Mouse (Mus musculus) forebrain, embryonic 13.5 days (tissue): ENCODE measurements around the gene Dot1l. TPM values are rescaled to one million over a fixed set of nuclear protein-coding genes. Genes with fewer than 3 reads are reported as not detected.

Experiments
- ATAC-seq: fragments of 200-750 bp; cut with Nextera tagmentation; 2 replicates; pipeline ENCODE4 v1.8.0; 2017
- H3K27ac ChIP-seq: fragments of 300-500 bp; sonication (generic); 2 replicates; pipeline ENCODE4 v1.5.1; 2015; ENCODE audit warnings: inconsistent platforms, mild to moderate bottlenecking, moderate library complexity
- H3K27me3 ChIP-seq: fragments of 300-500 bp; sonication (generic); 2 replicates; pipeline ENCODE4 v1.6.1; 2015; ENCODE audit warnings: mild to moderate bottlenecking, inconsistent platforms
- H3K36me3 ChIP-seq: fragments of 300-500 bp; sonication (generic); 2 replicates; pipeline ENCODE4 v1.6.1; 2015; ENCODE audit warnings: mild to moderate bottlenecking, inconsistent platforms; ENCODE audit not compliant: poor library complexity, severe bottlenecking
- H3K4me1 ChIP-seq: fragments of 300-500 bp; sonication (generic); 2 replicates; pipeline ENCODE4 v1.6.1; 2015; ENCODE audit warnings: inconsistent platforms
- H3K4me2 ChIP-seq: fragments of 300-500 bp; sonication (generic); 2 replicates; pipeline ENCODE4 v1.6.1; 2015; ENCODE audit warnings: inconsistent platforms, mild to moderate bottlenecking, moderate library complexity
- H3K4me3 ChIP-seq: fragments of 300-500 bp; sonication (generic); 2 replicates; pipeline ENCODE4 v1.5.1; 2015; ENCODE audit warnings: mild to moderate bottlenecking, inconsistent platforms
- H3K9ac ChIP-seq: fragments of 300-500 bp; sonication (generic); 2 replicates; pipeline ENCODE4 v1.6.1; 2015; ENCODE audit warnings: mild to moderate bottlenecking, inconsistent platforms
- H3K9me3 ChIP-seq: fragments of 300-500 bp; sonication (generic); replicated peaks from 2 replicates; pipeline ENCODE4 v1.6.1; 2016; ENCODE audit warnings: inconsistent platforms
- WGBS: fragments of 180-500 bp; shearing (Covaris S2); methylation state at CpG from one replicate; pipeline ENCODE4 v1.1.7; 2015; 5-methylcytosine and 5-hydroxymethylcytosine counted together
- polyA plus RNA-seq: library from polyadenylated mRNA; unstranded; fragments of >200 nt; fragmentation: Nextera tagmentation; extraction: Ambion mirVana; gene quantifications from 2 replicates; pipeline ENCODE4 v1.2.1, GENCODE M21; 2015

Gene Dot1l
- polyA plus RNA-seq, 1 experiment from 2014 or later = 19.9 TPM

GRCm38 (mm10) chr10:80829359-80830278, 74.6 kb downstream of the Dot1l start:
- ATAC-seq = no peak
- H3K4me2 ChIP-seq = no peak overlapping the region

DNA sequence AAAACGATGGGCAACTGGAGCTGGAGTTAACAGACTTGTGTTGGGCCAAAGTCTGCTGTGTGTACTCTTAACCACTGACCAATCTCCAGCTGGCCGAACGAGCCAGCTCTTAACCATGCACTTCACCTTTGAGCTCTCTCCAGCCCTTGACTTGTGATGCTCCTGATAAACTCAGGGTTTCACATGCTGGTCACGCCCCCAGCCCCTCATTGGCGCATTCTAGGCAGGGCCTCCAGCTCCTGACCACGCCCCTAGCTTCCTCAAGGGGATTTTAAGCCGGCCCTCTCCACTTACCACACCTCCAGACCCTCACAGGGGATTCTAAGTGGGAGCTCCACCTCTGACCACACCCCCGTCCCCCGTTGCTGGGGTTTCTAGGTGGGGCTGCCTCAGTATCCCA, 76.1 kb downstream of the Dot1l start:
- no peak overlapping the region for H3K9ac ChIP-seq
- WGBS = 3% methylated on average over 9 of the region's 9 CpGs
- no peak overlapping the region for H3K27ac ChIP-seq
- peaks cover 35% of the 10 kb centered on the region for H3K36me3 ChIP-seq
- H3K4me2 ChIP-seq = no peak overlapping the region
- no peaks in the 10 kb centered on the region for H3K9me3 ChIP-seq
- peaks cover 28% of the 10 kb centered on the region for H3K27me3 ChIP-seq
- H3K4me3 ChIP-seq = peak overlapping the region; percentile 10; the same call in 1 of the 2 replicates
- peaks cover 45% of the 10 kb centered on the region for H3K4me1 ChIP-seq
- no peak for ATAC-seq

More at GRCm38 (mm10) chr10:80829359-80830278, 74.6 kb downstream of the Dot1l start:
- Histone ChIP-seq H3K9me3 (no peaks in the 10 kb centered on the region), H3K36me3 (peaks cover 32% of the 10 kb centered on the region), H3K4me3 (no peak overlapping the region), H3K9ac (no peak overlapping the region), H3K27ac (no peak overlapping the region; the same call in 1 of the 2 replicates), H3K4me1 (peaks cover 42% of the 10 kb centered on the region), H3K27me3 (peaks cover 13% of the 10 kb centered on the region)
- 60% methylated on average over 1 of the region's 1 CpGs for WGBS

DNA sequence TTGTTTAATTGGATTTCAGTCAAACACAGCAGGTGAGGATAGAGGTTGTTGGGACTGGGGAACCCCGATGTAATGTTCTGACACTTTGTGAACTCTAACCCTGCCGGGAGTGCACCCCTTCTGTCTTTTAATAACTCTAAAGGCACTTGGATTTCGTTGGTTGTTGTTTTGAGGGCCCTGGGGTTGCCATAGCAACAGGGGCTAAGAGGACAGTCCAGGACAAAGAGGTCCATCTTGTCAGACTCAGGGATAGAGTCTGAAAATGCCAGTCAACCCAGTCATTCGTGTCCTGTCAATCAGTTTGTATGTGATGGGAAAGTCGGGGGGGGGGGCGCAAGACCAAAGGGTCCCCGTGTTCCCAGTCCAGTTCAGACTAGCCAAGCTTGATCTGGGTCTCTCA, 77.8 kb downstream of the Dot1l start:
- Histone ChIP-seq H3K27me3 (peaks cover 29% of the 10 kb centered on the region), H3K4me3 (no peak overlapping the region), H3K27ac (no peak overlapping the region), H3K4me1 (peaks cover 40% of the 10 kb centered on the region), H3K36me3 (peaks cover 35% of the 10 kb centered on the region), H3K9ac (no peak overlapping the region), H3K4me2 (no peak overlapping the region), H3K9me3 (no peaks in the 10 kb centered on the region)
- WGBS = 51% methylated on average over 7 of the region's 7 CpGs
- ATAC-seq = no peak

DNA sequence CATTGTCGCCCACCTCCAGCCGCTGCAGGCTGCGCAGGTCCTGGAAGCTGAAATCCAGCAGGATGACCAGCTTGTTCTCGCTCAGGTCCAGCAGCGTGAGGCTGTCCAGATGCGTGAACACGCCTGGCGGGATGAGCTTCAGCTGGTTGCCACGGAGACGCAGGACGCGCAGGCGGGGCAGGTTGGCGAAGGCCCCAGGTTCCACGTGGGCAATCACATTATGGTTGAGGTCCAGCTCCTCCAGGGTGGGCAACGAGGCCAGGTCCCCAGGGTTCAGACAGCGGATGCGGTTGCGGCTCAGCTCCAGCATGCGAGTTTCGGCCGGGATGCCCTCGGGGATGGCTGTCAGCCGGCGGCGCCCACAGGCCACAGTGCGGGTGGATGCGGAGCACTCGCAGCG, 80.6 kb downstream of the Dot1l start:
- ATAC-seq = no peak
- 61% methylated on average over 30 of the region's 30 CpGs for WGBS
- Histone ChIP-seq H3K27me3 (peaks cover 29% of the 10 kb centered on the region), H3K36me3 (peaks cover 10% of the 10 kb centered on the region), H3K4me2 (no peak overlapping the region), H3K4me1 (peaks cover 15% of the 10 kb centered on the region), H3K4me3 (no peak overlapping the region), H3K9me3 (no peaks in the 10 kb centered on the region), H3K27ac (no peak overlapping the region), H3K9ac (no peak overlapping the region; the same call in 1 of the 2 replicates)

GRCm38 (mm10) chr10:80836949-80837379, 82.0 kb downstream of the Dot1l start:
- Histone ChIP-seq H3K4me2 (no peak overlapping the region), H3K9ac (no peak overlapping the region), H3K4me1 (0 out of 2 replicates have a peak, but pooled peaks cover 7% of the 10 kb centered on the region), H3K27me3 (peaks cover 30% of the 10 kb centered on the region), H3K9me3 (no peaks in the 10 kb centered on the region), H3K36me3 (0 out of 2 replicates have a peak, but pooled peaks cover 3% of the 10 kb centered on the region), H3K4me3 (no peak overlapping the region), H3K27ac (no peak overlapping the region)
- ATAC-seq = peak; percentile 7; the same call in 1 of the 2 replicates
- WGBS = 46% methylated on average over 7 of the region's 7 CpGs

- Histone ChIP-seq H3K4me2 (no peak overlapping the region), H3K27me3 (peaks cover 38% of the 10 kb centered on the region), H3K9ac (no peak overlapping the region), H3K27ac (no peak overlapping the region), H3K4me1 (0 out of 2 replicates have a peak, but pooled peaks cover 7% of the 10 kb centered on the region), H3K36me3 (0 out of 2 replicates have a peak, but pooled peaks cover 3% of the 10 kb centered on the region), H3K9me3 (no peaks in the 10 kb centered on the region), H3K4me3 (no peak overlapping the region)
- 10% methylated on average over 2 of the region's 2 CpGs for WGBS
- no peak for ATAC-seq
Observed at GRCm38 (mm10) chr10:80837827-80838226, 82.8 kb downstream of the Dot1l start.

DNA sequence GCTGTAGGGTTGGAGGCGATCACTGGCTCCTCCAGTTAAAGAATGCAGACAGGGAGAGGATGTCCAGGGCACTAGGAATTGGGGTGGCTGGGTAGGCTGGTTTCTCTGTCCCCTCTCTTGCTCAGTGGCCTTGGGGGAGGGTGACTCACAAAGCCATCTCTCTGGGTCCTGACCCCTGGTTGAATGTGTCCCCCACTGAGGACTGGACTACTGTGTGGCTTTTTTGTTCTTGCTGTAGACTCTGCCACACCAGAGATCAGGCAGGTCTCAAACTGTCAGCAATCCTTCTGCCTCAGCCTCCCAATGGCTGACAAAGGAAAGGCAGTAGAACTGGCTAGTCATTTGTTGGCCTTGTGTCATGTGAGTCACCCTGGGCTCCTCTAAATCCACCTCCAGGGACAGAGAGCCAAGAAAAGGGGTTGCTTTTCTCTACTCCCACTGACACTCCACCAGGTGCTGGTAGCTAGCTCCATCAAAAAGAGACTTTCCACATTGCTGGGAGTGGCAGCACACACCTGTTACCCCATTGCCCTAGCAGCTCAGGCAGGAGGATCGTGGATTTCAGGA, 83.4 kb downstream of the Dot1l start:
- no peak overlapping the region for H3K4me3 ChIP-seq
- H3K4me1 ChIP-seq = peaks cover 11% of the 10 kb centered on the region
- 0 out of 2 replicates have a peak, but pooled peaks cover 3% of the 10 kb centered on the region for H3K36me3 ChIP-seq
- no peaks in the 10 kb centered on the region for H3K9me3 ChIP-seq
- no peak overlapping the region for H3K27ac ChIP-seq
- WGBS = 73% methylated on average over 2 of the region's 2 CpGs
- no peak overlapping the region for H3K9ac ChIP-seq
- no peak for ATAC-seq
- peaks cover 44% of the 10 kb centered on the region for H3K27me3 ChIP-seq
- no peak overlapping the region for H3K4me2 ChIP-seq

GRCm38 (mm10) chr10:80839848-80840247, 84.8 kb downstream of the Dot1l start:
- Histone ChIP-seq H3K36me3 (0 out of 2 replicates have a peak, but pooled peaks cover under 1% of the 10 kb centered on the region), H3K4me3 (no peak overlapping the region), H3K27me3 (peaks cover 44% of the 10 kb centered on the region), H3K9ac (no peak overlapping the region), H3K9me3 (no peaks in the 10 kb centered on the region), H3K4me2 (no peak overlapping the region), H3K4me1 (peaks cover 21% of the 10 kb centered on the region), H3K27ac (no peak overlapping the region)
- WGBS = 68% methylated on average over 6 of the region's 6 CpGs
- ATAC-seq = no peak

DNA sequence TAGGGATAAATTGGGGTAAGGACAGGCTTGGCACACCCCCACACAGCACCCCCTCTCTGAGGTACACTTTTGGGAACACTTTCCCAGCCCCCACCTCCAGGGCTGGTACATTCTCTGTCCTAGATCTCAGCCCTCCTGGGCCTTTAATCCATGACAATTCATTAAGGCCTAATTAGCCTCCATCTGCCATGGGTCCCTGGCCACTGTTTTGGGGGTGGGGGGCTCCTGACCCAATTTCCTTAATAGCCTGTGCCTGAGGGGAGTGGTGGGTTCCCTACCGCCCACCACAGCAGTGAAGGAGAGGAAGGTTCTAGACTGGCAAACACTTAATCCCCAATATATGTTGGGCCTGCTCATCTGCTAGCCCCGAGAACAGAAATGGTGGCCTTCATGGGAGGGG, 86.7 kb downstream of the Dot1l start:
- Histone ChIP-seq H3K27ac (no peak overlapping the region), H3K9me3 (no peaks in the 10 kb centered on the region), H3K36me3 (no peaks in the 10 kb centered on the region), H3K4me1 (peaks cover 15% of the 10 kb centered on the region), H3K4me3 (no peak overlapping the region), H3K9ac (no peak overlapping the region), H3K4me2 (no peak overlapping the region), H3K27me3 (peaks cover 41% of the 10 kb centered on the region)
- 73% methylated on average over 2 of the region's 2 CpGs for WGBS
- ATAC-seq = no peak

DNA sequence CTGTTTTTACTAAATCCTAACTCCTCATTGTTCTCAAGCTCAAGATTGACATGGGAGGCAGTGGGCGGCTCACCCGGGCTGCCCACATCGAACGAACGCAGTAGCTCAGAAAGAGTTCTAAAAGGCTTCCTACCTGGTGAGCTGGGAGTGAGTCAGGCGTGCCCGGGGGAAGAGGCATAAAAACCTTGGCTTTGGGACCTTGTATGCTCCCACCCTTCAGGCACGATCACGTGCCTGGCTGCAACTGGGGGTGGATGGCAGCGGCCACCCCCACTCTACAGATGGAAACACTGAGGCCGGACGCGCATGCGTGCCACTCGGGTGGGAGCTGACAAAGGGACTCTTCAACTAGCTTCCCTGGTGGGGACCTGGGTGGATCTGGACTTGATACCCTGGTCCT, 87.3 kb downstream of the Dot1l start:
- no peak for ATAC-seq
- WGBS = 82% methylated on average over 15 of the region's 15 CpGs

GRCm38 (mm10) chr10:80843087-80843930, 88.3 kb downstream of the Dot1l start:
- 8% methylated on average over 31 of the region's 32 CpGs for WGBS

More for the DNA sequence above, 87.3 kb downstream of the Dot1l start:
- H3K9ac ChIP-seq = no peak overlapping the region
- H3K27me3 ChIP-seq = peaks cover 41% of the 10 kb centered on the region
- H3K9me3 ChIP-seq = no peaks in the 10 kb centered on the region
- no peak overlapping the region for H3K4me3 ChIP-seq
- no peaks in the 10 kb centered on the region for H3K36me3 ChIP-seq
- H3K4me1 ChIP-seq = peaks cover 15% of the 10 kb centered on the region
- H3K4me2 ChIP-seq = no peak overlapping the region
- no peak overlapping the region for H3K27ac ChIP-seq

More at GRCm38 (mm10) chr10:80843087-80843930, 88.3 kb downstream of the Dot1l start:
- Histone ChIP-seq H3K4me2 (peak overlapping the region; percentile 86), H3K27me3 (peaks cover 41% of the 10 kb centered on the region), H3K36me3 (no peaks in the 10 kb centered on the region), H3K27ac (no peak overlapping the region), H3K9ac (peak overlapping the region; percentile 72), H3K9me3 (no peaks in the 10 kb centered on the region), H3K4me1 (peaks cover 15% of the 10 kb centered on the region), H3K4me3 (peak overlapping the region; percentile 47)
- ATAC-seq = 0 out of 2 replicates have a peak, but pooled peaks have one; percentile 24
